Mouse (Mus musculus) forebrain, embryonic 11.5 days (tissue): ENCODE measurements around the gene Agap3. TPM values are rescaled to one million over a fixed set of nuclear protein-coding genes. Genes with fewer than 3 reads are reported as not detected.

Experiments used
- ATAC-seq: fragments of 200-750 bp; cut with Nextera tagmentation; replicated peaks from 2 replicates; pipeline ENCODE4 v1.8.0; 2017; ENCODE audit warnings: moderate TSS enrichment; ENCODE audit not compliant: low FRiP score
- DNase-seq: peaks from one replicate; pipeline ENCODE4 v3.0.0-alpha.2; 2017; ENCODE audit warnings: low spot score
- H3K27ac ChIP-seq: fragments of 300-500 bp; sonication (generic); 2 replicates; pipeline ENCODE4 v1.5.1; 2014; ENCODE audit warnings: low read depth, low read length
- H3K27me3 ChIP-seq: fragments of 300-500 bp; sonication (generic); 2 replicates; pipeline ENCODE4 v1.6.1; 2014; ENCODE audit warnings: mild to moderate bottlenecking, low read length, mixed read lengths; ENCODE audit not compliant: control insufficient read depth, insufficient read depth
- H3K36me3 ChIP-seq: fragments of 300-500 bp; sonication (generic); 2 replicates; pipeline ENCODE4 v1.6.1; 2014; ENCODE audit warnings: mild to moderate bottlenecking, low read length, moderate library complexity, mixed read lengths; ENCODE audit not compliant: control insufficient read depth, insufficient read depth
- H3K4me1 ChIP-seq: fragments of 300-500 bp; sonication (generic); replicated peaks from 2 replicates; pipeline ENCODE4 v1.6.1; 2014; ENCODE audit warnings: low read length, mixed read lengths; ENCODE audit not compliant: control insufficient read depth, insufficient read depth
- H3K4me2 ChIP-seq: fragments of 300-500 bp; sonication (generic); 2 replicates; pipeline ENCODE4 v1.6.1; 2014; ENCODE audit warnings: low read depth, mild to moderate bottlenecking, low read length, moderate library complexity, mixed read lengths; ENCODE audit not compliant: severe bottlenecking
- H3K4me3 ChIP-seq: fragments of 300-500 bp; sonication (generic); 2 replicates; pipeline ENCODE4 v1.5.1; 2014; ENCODE audit warnings: low read depth, low read length
- H3K9ac ChIP-seq: fragments of 300-500 bp; sonication (generic); 2 replicates; pipeline ENCODE4 v1.6.1; 2014; ENCODE audit warnings: low read length
- H3K9me3 ChIP-seq: fragments of 300-500 bp; sonication (generic); 2 replicates; pipeline ENCODE4 v1.6.1; 2016; ENCODE audit warnings: low read length, mixed read lengths; ENCODE audit not compliant: control insufficient read depth
- WGBS: fragments of 180-500 bp; shearing (Covaris S2); extraction: QIAGEN DNeasy Blood & Tissue Kit; methylation state at CpG from one replicate; pipeline ENCODE4 v1.1.7; 2014; 5-methylcytosine and 5-hydroxymethylcytosine counted together
- polyA plus RNA-seq: library from polyadenylated mRNA; unstranded; fragments of >200 nt; fragmentation: Nextera tagmentation; extraction: Ambion mirVana; gene quantifications from 2 replicates; pipeline ENCODE4 v1.2.1, GENCODE M21; 2014

The Agap3 gene
- polyA plus RNA-seq, 1 experiment from 2014 or later, result 52.7 TPM

DNA sequence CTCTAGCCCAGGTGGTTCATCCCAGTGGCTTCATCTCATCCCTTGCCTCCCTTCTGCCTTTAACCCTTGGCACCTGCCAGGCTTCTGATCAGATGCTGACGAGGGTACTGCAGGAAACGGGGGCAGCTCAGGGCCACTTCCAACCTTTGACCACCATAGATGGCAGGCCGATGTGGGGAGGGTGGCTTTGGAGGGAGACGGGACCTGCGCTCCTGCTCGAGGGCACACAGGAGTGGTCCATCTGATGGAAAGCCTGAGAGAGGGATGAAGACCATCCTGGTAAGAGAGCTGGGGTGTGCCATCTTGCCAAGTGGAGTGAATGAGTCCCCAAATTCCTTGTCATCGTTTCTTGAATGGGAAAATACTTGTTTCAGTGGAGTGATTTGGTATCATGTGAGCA lies 8.8 kb upstream of the Agap3 start:
- Histone ChIP-seq H3K36me3 (peaks cover 3% of the 10 kb centered on the region; the same call in 1 of the 2 replicates), H3K4me3 (no peak overlapping the region)
- 97% methylated on average over 7 of the region's 7 CpGs for WGBS

GRCm38 (mm10) chr5:24443927-24444326 lies 8.1 kb upstream of the Agap3 start:
- ATAC-seq (no peak), DNase-seq (no peak)
- Histone ChIP-seq H3K9me3 (no peaks in the 10 kb centered on the region), H3K9ac (peak overlapping the region; percentile 97), H3K27me3 (no peaks in the 10 kb centered on the region), H3K4me3 (peak overlapping the region; percentile 93), H3K4me2 (peak overlapping the region; percentile 87), H3K27ac (no peak overlapping the region), H3K36me3 (peaks cover 3% of the 10 kb centered on the region; the same call in 1 of the 2 replicates), H3K4me1 (peaks cover 19% of the 10 kb centered on the region; the same call in 1 of the 2 replicates)
- 89% methylated on average over 12 of the region's 12 CpGs for WGBS

More for the DNA sequence above, 8.8 kb upstream of the Agap3 start:
- ATAC-seq (no peak), DNase-seq (no peak)
- no peak overlapping the region for H3K4me2 ChIP-seq
- peaks cover 19% of the 10 kb centered on the region; the same call in 1 of the 2 replicates for H3K4me1 ChIP-seq
- no peak overlapping the region for H3K27ac ChIP-seq
- no peaks in the 10 kb centered on the region for H3K27me3 ChIP-seq
- H3K9me3 ChIP-seq, result no peaks in the 10 kb centered on the region
- no peak overlapping the region for H3K9ac ChIP-seq

DNA sequence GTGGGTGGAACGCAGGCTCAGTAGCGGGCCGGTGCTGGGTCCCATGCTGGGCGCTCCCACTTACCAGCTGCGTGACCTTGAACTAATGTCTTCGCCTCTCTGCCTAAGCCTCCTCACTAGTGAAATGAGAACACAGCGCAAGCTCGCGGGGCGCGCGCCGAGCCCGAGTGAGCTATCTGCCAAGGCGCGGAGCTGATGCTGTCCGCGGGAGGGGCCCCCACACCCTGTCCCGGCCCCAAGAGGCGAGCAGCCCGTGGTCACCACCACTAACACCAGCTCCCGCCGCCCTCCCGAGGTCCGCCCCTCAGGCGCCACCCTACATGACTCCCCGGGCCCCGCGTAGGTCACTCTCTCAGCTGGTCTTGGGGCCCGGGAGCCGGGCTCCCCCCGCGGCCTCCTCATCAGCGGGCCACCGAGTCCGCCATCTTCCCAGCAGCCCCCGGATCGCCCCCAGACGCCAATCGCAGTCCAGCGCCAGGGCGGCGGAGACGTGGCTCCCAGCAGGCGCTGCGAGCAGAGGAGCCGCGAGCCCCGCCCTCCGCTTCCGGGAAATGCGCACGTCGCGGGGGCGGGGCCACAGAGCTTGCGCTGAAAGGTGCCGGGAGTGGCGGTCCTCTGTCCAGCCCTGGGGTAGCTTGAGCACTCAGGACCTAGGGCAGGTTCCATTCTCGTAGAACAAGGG lies 7.1 kb upstream of the Agap3 start, which contains the start of gene Fastk:
Gene Fastk, minus strand, starts transcription at position 542 of the 682 bp plus-strand sequence.
- peaks cover 19% of the 10 kb centered on the region; the same call in 1 of the 2 replicates for H3K4me1 ChIP-seq
- peak within 1 kb of the TSS; percentile 93 for H3K4me3 ChIP-seq
- DNase-seq (peak; percentile 96), ATAC-seq (peak; percentile 82)
- peak within 1 kb of the TSS; percentile 87 for H3K4me2 ChIP-seq
- no peaks in the 10 kb centered on the region for H3K9me3 ChIP-seq
- under 1% methylated on average over 60 of the region's 60 CpGs for WGBS
- no peaks in the 10 kb centered on the region for H3K27me3 ChIP-seq
- H3K9ac ChIP-seq, result peak within 1 kb of the TSS; percentile 97
- H3K27ac ChIP-seq, result peak within 1 kb of the TSS; percentile 75
- H3K36me3 ChIP-seq, result peaks cover 3% of the 10 kb centered on the region; the same call in 1 of the 2 replicates

DNA sequence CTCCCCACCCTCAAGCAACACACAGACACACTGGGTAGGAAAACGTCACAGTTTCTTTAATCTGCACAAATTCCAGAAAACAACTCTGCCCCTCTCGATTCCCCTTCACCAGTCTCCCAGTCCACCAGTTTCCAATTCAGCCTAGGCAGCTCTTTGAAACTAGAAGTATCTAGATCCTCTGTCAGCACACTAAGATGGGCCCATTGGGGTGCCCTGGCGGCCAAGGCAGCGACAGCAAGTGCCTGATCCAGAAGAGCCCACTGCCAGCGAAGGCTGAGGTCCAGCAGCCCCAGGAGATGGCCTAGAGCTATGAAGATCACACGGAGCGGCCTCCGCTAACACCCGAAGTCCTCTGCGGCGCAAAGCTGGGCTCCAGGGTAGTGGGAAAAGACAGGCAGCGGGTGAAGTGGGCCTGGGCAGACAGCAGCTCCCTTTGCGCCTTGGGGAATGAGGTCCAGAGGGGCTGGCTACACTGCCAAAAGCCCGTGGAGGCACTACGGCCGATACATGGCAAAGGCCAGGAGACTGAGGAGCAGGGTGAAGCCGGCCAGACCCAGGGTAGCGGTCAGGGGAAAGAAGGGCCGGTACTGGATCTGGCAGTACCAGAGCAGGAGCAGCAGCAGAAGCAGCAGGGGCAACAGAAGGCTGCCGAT lies 6.4 kb upstream of the Agap3 start:
- Histone ChIP-seq H3K4me1 (peaks cover 19% of the 10 kb centered on the region; the same call in 1 of the 2 replicates), H3K4me3 (peak overlapping the region; percentile 93), H3K9ac (peak overlapping the region; percentile 97), H3K4me2 (peak overlapping the region; percentile 87), H3K27me3 (no peaks in the 10 kb centered on the region), H3K27ac (peak overlapping the region; percentile 63), H3K36me3 (peaks cover 3% of the 10 kb centered on the region; the same call in 1 of the 2 replicates), H3K9me3 (no peaks in the 10 kb centered on the region)
- WGBS, result 56% methylated on average over 20 of the region's 20 CpGs
- DNase-seq (no peak), ATAC-seq (no peak; the same call in 1 of the 2 replicates)

- Histone ChIP-seq H3K9ac (no peak overlapping the region), H3K27ac (no peak overlapping the region), H3K9me3 (no peaks in the 10 kb centered on the region), H3K4me1 (peaks cover 24% of the 10 kb centered on the region; the same call in 1 of the 2 replicates), H3K4me3 (no peak overlapping the region), H3K36me3 (no peaks in the 10 kb centered on the region; the same call in 1 of the 2 replicates), H3K27me3 (no peaks in the 10 kb centered on the region), H3K4me2 (0 out of 2 replicates have a peak overlapping the region, but pooled peaks have one; percentile 83)
- ATAC-seq, result no peak
- no peak for DNase-seq
- WGBS, result 93% methylated on average over 7 of the region's 7 CpGs
Measured at GRCm38 (mm10) chr5:24446630-24447029, 5.3 kb upstream of the Agap3 start.

- ATAC-seq (peak; percentile 48), DNase-seq (peak; percentile 86)
- Histone ChIP-seq H3K27me3 (no peaks in the 10 kb centered on the region), H3K9me3 (no peaks in the 10 kb centered on the region), H3K27ac (no peak within 1 kb of the TSS), H3K4me3 (peak within 1 kb of the TSS; percentile 55), H3K36me3 (no peaks in the 10 kb centered on the region), H3K4me2 (peak within 1 kb of the TSS; percentile 83), H3K9ac (peak within 1 kb of the TSS; percentile 66), H3K4me1 (peaks cover 24% of the 10 kb centered on the region; the same call in 1 of the 2 replicates)
- WGBS, result 3% methylated on average over 34 of the region's 34 CpGs
Measured at GRCm38 (mm10) chr5:24447624-24448298, 4.2 kb upstream of the Agap3 start, which contains the start of gene Tmub1. Tmub1 (minus strand) TSS chr5:24447854.

GRCm38 (mm10) chr5:24451264-24452029 lies 530 bp upstream of the Agap3 start:
- WGBS, result 3% methylated on average over 50 of the region's 66 CpGs
- peak; percentile 95 for DNase-seq
- Histone ChIP-seq H3K9me3 (no peaks in the 10 kb centered on the region), H3K4me1 (peaks cover 36% of the 10 kb centered on the region), H3K4me2 (peak overlapping the region; percentile 98), H3K36me3 (no peaks in the 10 kb centered on the region), H3K27ac (peak overlapping the region; percentile 86), H3K27me3 (no peaks in the 10 kb centered on the region), H3K9ac (peak overlapping the region; percentile 93), H3K4me3 (peak overlapping the region; percentile 93)
- ATAC-seq, result peak; percentile 73
